9 mouse cellular contexts compared by ENCODE assay signal in genomic region chr11:46864809-46865208, GRCm38 (mm10). TPM values are rescaled to one million over a fixed set of nuclear protein-coding genes. Genes with fewer than 3 reads are reported as not detected.
DNase-seq lines count a peak whose midpoint lies in the region; ATAC-seq and TF ChIP-seq lines count a peak whose summit lies in the region.
"Had no signal": no experiment of that assay in that cellular context is flagged by ENCODE, and none has a peak within 500 bp of the region (broad histone marks: within the 10 kb centered on the region; RNA-seq: fewer than 3 reads in every experiment).

No protein-coding gene starts in this region.

- TF ChIP-seq CTCF in lung, adult 2 months (IDR thresholded peaks at IDR 0.05; ENCODE audit: insufficient read depth, low read length): 0 out of 2 replicates have a peak, but pooled peaks have one; percentile 12

- no peak overlapping the region for H3K9ac ChIP-seq in embryonic facial prominence, embryonic 11.5 days (replicated peaks; ENCODE audit: low read length)
- H3K9ac ChIP-seq in midbrain, embryonic 13.5 days (replicated peaks): no peak overlapping the region
- H3K9ac ChIP-seq: liver, embryonic 13.5 days had no signal

- peak; percentile 65 for DNase-seq in embryo, embryonic 10 days (ENCODE audit: low spot score)
- DNase-seq in embryo, embryonic 9.5 days (ENCODE audit: extremely low spot score): no peak
- no peak for DNase-seq in lung, adult 2 months
- DNase-seq in lung, postnatal 14 days: no peak
- peak; percentile 47 for DNase-seq in embryonic facial prominence, embryonic 11.5 days (ENCODE audit: low spot score)
- no peak for DNase-seq in gastrocnemius, postnatal 25 days
- DNase-seq: liver, embryonic 13.5 days had no signal

- 89% methylated on average over 1 of the region's 1 CpGs for WGBS in lung, adult 2 months
- whole genome bisulfite sequencing in embryonic facial prominence, embryonic 11.5 days: 81% methylated on average over 1 of the region's 1 CpGs
- 95% methylated on average over 1 of the region's 1 CpGs for WGBS in midbrain, embryonic 13.5 days

- H3K9me3 ChIP-seq in embryonic facial prominence, embryonic 11.5 days (replicated peaks; ENCODE audit: control insufficient read depth, low read length): no peaks in the 10 kb centered on the region
- no peaks in the 10 kb centered on the region for H3K9me3 ChIP-seq in midbrain, embryonic 13.5 days
- H3K9me3 ChIP-seq: liver, embryonic 13.5 days had no signal

- H3K4me2 ChIP-seq in embryonic facial prominence, embryonic 11.5 days (ENCODE audit: low read depth, low read length): no peak overlapping the region
- no peak overlapping the region for H3K4me2 ChIP-seq in midbrain, embryonic 13.5 days (replicated peaks)
- H3K4me2 ChIP-seq: liver, embryonic 13.5 days had no signal

- H3K4me1 ChIP-seq in lung, adult 2 months (ENCODE audit: control insufficient read depth, insufficient read depth, low read length): no peaks in the 10 kb centered on the region
- no peaks in the 10 kb centered on the region for H3K4me1 ChIP-seq in embryonic facial prominence, embryonic 11.5 days (ENCODE audit: control insufficient read depth, insufficient read depth, low read length)
- no peaks in the 10 kb centered on the region for H3K4me1 ChIP-seq in midbrain, embryonic 13.5 days (replicated peaks)
- H3K4me1 ChIP-seq: liver, embryonic 13.5 days had no signal

- no peak for ATAC-seq in embryonic facial prominence, embryonic 11.5 days (replicated peaks; ENCODE audit: insufficient number of reproducible peaks, low FRiP score, low TSS enrichment, low read depth)
- peak; percentile 56; the same call in 1 of the 2 replicates for ATAC-seq in midbrain, embryonic 13.5 days
- ATAC-seq in megakaryocyte progenitor cell, adult 5-6 weeks (replicated peaks; ENCODE audit: poor library complexity): no peak

- no peak overlapping the region for H3K27ac ChIP-seq in embryonic facial prominence, embryonic 11.5 days (replicated peaks; ENCODE audit: low read depth, low read length)
- no peak overlapping the region for H3K27ac ChIP-seq in midbrain, embryonic 13.5 days
- H3K27ac ChIP-seq: liver, embryonic 13.5 days had no signal

- TF ChIP-seq POLR2A in lung, adult 2 months (IDR thresholded peaks at IDR 0.05; ENCODE audit: borderline replicate concordance, extremely low read depth, low read depth, low read length): no peak

- H3K36me3 ChIP-seq in embryonic facial prominence, embryonic 11.5 days (replicated peaks; ENCODE audit: control insufficient read depth, insufficient read depth, low read depth, low read length): no peaks in the 10 kb centered on the region
- no peaks in the 10 kb centered on the region for H3K36me3 ChIP-seq in midbrain, embryonic 13.5 days
- H3K36me3 ChIP-seq: liver, embryonic 13.5 days had no signal

- no peak overlapping the region for H3K4me3 ChIP-seq in lung, adult 2 months (replicated peaks; ENCODE audit: extremely low read depth, low read depth, low read length)
- H3K4me3 ChIP-seq in embryonic facial prominence, embryonic 11.5 days (ENCODE audit: low read depth, low read length): no peak overlapping the region
- H3K4me3 ChIP-seq in midbrain, embryonic 13.5 days (replicated peaks): no peak overlapping the region
- H3K4me3 ChIP-seq: liver, embryonic 13.5 days had no signal

- H3K27me3 ChIP-seq in embryonic facial prominence, embryonic 11.5 days (ENCODE audit: control insufficient read depth, insufficient read depth, low read length): no peaks in the 10 kb centered on the region
- no peaks in the 10 kb centered on the region for H3K27me3 ChIP-seq in midbrain, embryonic 13.5 days
- H3K27me3 ChIP-seq: liver, embryonic 13.5 days had no signal

RNA-seq across cellular contexts. Expression of gene Timd4, which starts 54.2 kb away (rescaled TPM):
- polyA plus RNA-seq in lung, adult 2 months (2012; rRNA removed): 0.96 and 1.3 TPM in 2 replicates
- 0.31 TPM in 1 of 2 replicates, not detected in the other for polyA plus RNA-seq in embryonic facial prominence, embryonic 11.5 days (2014; fragmentation: Nextera tagmentation; extraction: Ambion mirVana)
- polyA plus RNA-seq in midbrain, embryonic 13.5 days (2015; fragmentation: Nextera tagmentation; extraction: Ambion mirVana): 0.09 and 0.19 TPM in 2 replicates
- total RNA-seq in megakaryocyte progenitor cell, adult 5-6 weeks (2015): 0.20 and 0.37 TPM in 2 replicates
- total RNA-seq in megakaryocyte progenitor cell, adult 5-6 weeks (2017): not detected in 2 replicates
- 1 to 10 TPM in 1 of 2 experiments, under 1 TPM in 1; 0.61 to 1.2 TPM for total RNA-seq in gastrocnemius, postnatal 25 days (2021)

Comparison
In these comparisons a context has a peak if more than half of its experiments do, and no peak if none do; other contexts are left out.
1. DNase-seq: peak in embryo, embryonic 10 days (single experiment) and embryonic facial prominence, embryonic 11.5 days (single experiment); none in embryo, embryonic 9.5 days (single experiment), lung, adult 2 months (single experiment), lung, postnatal 14 days (single experiment) and gastrocnemius, postnatal 25 days (single experiment).